Mouse (Mus musculus): Measurements from ENCODE around the gene 4930486L24Rik. TPM values are rescaled to one million over a fixed set of nuclear protein-coding genes. Genes with fewer than 3 reads are reported as not detected.
"Not testable (repeated sequence)": the region's sequence is repeated elsewhere in the genome, so short reads cannot be mapped to it uniquely, and the experiment has no call there.

Gene 4930486L24Rik
- polyA plus RNA-seq (2015; fragmentation: Nextera tagmentation; extraction: Ambion mirVana): not detected in 2 replicates

- Histone ChIP-seq H3K36me3 (no peaks in the 10 kb centered on the region), H3K4me1 (replicated peaks) (no peaks in the 10 kb centered on the region), H3K4me2 (no peak within 1 kb of the TSS), H3K4me3 (no peak within 1 kb of the TSS), H3K27ac (no peak within 1 kb of the TSS), H3K9me3 (replicated peaks) (no peaks in the 10 kb centered on the region), H3K9ac (no peak within 1 kb of the TSS), H3K27me3 (no peaks in the 10 kb centered on the region)
- ATAC-seq (replicated peaks; ENCODE audit: insufficient number of reproducible peaks, insufficient read depth, low FRiP score, low read depth): no peak
- 44% methylated on average over 1 of the region's 1 CpGs for WGBS
Observed at GRCm38 (mm10) chr13:60864281-60864680, at the start of gene 4930486L24Rik. Gene 4930486L24Rik, minus strand, starts transcription at chr13:60864475.

DNA sequence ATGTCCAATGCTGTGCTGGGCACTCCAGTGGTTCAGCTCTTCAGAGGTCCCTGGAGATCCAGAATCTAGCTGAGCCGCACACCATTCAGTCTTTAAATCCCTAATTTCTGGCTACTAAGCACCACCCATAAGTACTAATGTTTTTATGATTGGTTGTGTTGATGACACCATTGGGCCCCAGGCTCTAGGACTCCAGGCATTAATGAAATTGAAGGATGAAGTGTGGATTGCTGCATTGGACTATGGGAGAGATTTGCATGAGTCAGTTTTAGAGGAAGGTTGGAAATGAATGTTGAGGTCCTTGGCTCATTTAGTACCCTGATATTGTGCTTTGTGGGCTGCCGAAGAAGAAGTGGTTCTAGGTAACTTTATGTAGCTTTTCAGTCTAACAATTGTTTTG is 40.5 kb upstream of the 4930486L24Rik start, which contains the start of gene Tpbpb:
Tpbpb (minus strand) TSS at position 101 of the 400 bp plus-strand sequence.
- H3K27ac ChIP-seq; H3K4me3 ChIP-seq; ATAC-seq (replicated peaks; ENCODE audit: insufficient number of reproducible peaks, insufficient read depth, low FRiP score, low read depth); H3K4me1 ChIP-seq (replicated peaks); H3K27me3 ChIP-seq; H3K36me3 ChIP-seq; H3K9ac ChIP-seq; H3K4me2 ChIP-seq; H3K9me3 ChIP-seq (replicated peaks): not testable (repeated sequence)
- 74% methylated on average over 2 of the region's 2 CpGs for WGBS

- H3K4me2 ChIP-seq: no peak within 1 kb of the TSS
- no peaks in the 10 kb centered on the region for H3K9me3 ChIP-seq (replicated peaks)
- no peak within 1 kb of the TSS for H3K9ac ChIP-seq
- H3K27ac ChIP-seq: peak within 1 kb of the TSS; percentile 26
- no peaks in the 10 kb centered on the region for H3K36me3 ChIP-seq
- 43% methylated on average over 3 of the region's 3 CpGs for WGBS
- no peak within 1 kb of the TSS for H3K4me3 ChIP-seq
- no peaks in the 10 kb centered on the region for H3K27me3 ChIP-seq
- no peaks in the 10 kb centered on the region for H3K4me1 ChIP-seq (replicated peaks)
- ATAC-seq (replicated peaks; ENCODE audit: insufficient number of reproducible peaks, insufficient read depth, low FRiP score, low read depth): peak; percentile 91
Observed at GRCm38 (mm10) chr13:60897328-60897727, 33.1 kb upstream of the 4930486L24Rik start, which contains the start of gene Ctla2b. Gene Ctla2b, minus strand, starts transcription at chr13:60897447.

DNA sequence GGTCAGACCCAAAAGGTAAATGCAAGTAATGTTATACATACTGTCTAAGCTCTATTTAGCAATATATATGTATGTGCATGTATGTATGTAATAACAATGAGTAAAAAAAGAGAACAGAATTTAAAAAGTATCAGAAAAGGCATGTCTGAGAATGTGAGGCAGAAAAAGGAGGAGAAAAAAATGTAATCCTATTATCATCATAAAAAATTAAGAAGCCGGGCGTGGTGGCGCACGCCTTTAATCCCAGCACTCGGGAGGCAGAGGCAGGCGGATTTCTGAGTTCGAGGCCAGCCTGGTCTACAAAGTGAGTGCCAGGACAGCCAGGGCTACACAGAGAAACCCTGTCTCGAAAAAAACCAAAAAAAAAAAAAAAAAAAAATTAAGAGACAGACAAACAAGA is 32.5 kb upstream of the 4930486L24Rik start, which contains the start of gene Gm49392:
Gm49392 (minus strand) TSS at position 101 of the 400 bp plus-strand sequence.
- WGBS: 83% methylated on average over 8 of the region's 8 CpGs
- not testable (repeated sequence) for H3K4me2 ChIP-seq; ATAC-seq (replicated peaks; ENCODE audit: insufficient number of reproducible peaks, insufficient read depth, low FRiP score, low read depth); H3K27me3 ChIP-seq; H3K9me3 ChIP-seq (replicated peaks); H3K4me3 ChIP-seq; H3K36me3 ChIP-seq; H3K4me1 ChIP-seq (replicated peaks); H3K9ac ChIP-seq
- peak within 1 kb of the TSS; percentile 26 for H3K27ac ChIP-seq

DNA sequence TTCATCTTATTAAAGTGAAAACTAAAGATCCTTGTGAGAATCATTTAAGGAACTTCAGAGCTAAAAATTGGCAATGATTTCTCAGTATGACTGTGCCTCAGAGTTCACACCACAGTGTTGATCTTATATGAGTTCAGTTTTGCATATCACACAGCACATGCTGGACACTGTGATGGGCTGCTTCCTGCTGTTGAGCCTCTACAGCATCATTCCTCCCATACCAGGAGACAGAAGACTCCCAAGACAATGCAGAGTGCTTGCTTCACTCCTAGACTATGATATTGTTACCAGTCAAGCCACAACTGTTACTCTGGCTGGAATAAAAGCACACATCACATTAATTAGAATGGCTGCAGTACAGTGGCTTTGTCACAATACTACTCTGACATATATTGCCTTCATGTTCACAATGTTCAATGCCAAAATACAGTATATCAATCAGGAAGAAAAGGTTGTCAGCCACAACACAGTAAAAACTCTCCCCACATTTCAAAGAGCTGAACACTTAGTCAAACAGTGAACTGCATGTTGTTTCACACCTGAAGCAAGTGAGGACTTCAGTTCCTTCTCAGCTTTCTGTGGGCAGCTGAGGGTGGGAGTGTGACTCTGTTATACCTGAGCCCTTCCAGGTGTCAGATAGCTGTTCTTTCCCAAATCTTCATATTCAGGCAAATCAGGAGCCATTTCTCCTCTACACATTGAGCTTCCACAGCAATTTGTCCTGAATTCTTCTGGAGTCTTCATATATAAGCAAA is 31.3 kb upstream of the 4930486L24Rik start:
- H3K27ac ChIP-seq: no peak overlapping the region
- no peaks in the 10 kb centered on the region for H3K9me3 ChIP-seq (replicated peaks)
- H3K9ac ChIP-seq: no peak overlapping the region
- H3K4me2 ChIP-seq: no peak overlapping the region
- no peaks in the 10 kb centered on the region for H3K36me3 ChIP-seq
- no peaks in the 10 kb centered on the region for H3K4me1 ChIP-seq (replicated peaks)
- H3K27me3 ChIP-seq: no peaks in the 10 kb centered on the region
- no peak overlapping the region for H3K4me3 ChIP-seq
- no peak for ATAC-seq (replicated peaks; ENCODE audit: insufficient number of reproducible peaks, insufficient read depth, low FRiP score, low read depth)

DNA sequence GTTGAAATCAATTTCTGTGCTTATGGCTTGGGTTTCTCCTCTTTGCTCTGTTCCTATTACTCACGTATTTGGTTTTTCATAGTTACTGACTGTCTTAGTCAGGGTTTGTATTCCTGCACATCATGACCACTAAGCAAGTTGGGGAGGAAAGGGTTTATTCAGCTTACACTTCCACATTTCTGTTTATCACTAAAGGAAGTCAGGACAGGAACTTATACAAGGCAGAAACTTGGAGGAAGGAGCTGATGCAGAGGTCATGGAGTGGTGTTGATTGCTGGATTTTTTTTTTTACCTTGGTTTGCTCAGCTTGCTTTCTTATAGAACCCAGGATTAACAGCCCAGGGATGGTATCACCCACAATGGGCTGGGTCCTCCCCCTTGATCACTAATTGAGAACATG is 28.0 kb upstream of the 4930486L24Rik start:
- H3K4me2 ChIP-seq: no peak overlapping the region
- no peak for ATAC-seq (replicated peaks; ENCODE audit: insufficient number of reproducible peaks, insufficient read depth, low FRiP score, low read depth)
- no peak overlapping the region for H3K27ac ChIP-seq
- no peaks in the 10 kb centered on the region for H3K9me3 ChIP-seq (replicated peaks)
- WGBS: 79% methylated on average over 1 of the region's 1 CpGs
- H3K27me3 ChIP-seq: no peaks in the 10 kb centered on the region
- H3K4me1 ChIP-seq (replicated peaks): no peaks in the 10 kb centered on the region
- H3K36me3 ChIP-seq: no peaks in the 10 kb centered on the region
- no peak overlapping the region for H3K9ac ChIP-seq
- no peak overlapping the region for H3K4me3 ChIP-seq

GRCm38 (mm10) chr13:60848241-60849120 is 15.8 kb downstream of the 4930486L24Rik start:
- no peaks in the 10 kb centered on the region for H3K36me3 ChIP-seq
- H3K4me1 ChIP-seq (replicated peaks): no peaks in the 10 kb centered on the region
- 79% methylated on average over 4 of the region's 4 CpGs for WGBS
- H3K9ac ChIP-seq: no peak overlapping the region
- peak overlapping the region; percentile 42; the same call in 1 of the 2 replicates for H3K27ac ChIP-seq
- no peak for ATAC-seq (replicated peaks; ENCODE audit: insufficient number of reproducible peaks, insufficient read depth, low FRiP score, low read depth)
- no peaks in the 10 kb centered on the region for H3K9me3 ChIP-seq (replicated peaks)
- no peak overlapping the region for H3K4me3 ChIP-seq
- H3K4me2 ChIP-seq: no peak overlapping the region
- no peaks in the 10 kb centered on the region for H3K27me3 ChIP-seq

- H3K4me1 ChIP-seq (replicated peaks): no peaks in the 10 kb centered on the region
- H3K27ac ChIP-seq: no peak overlapping the region
- WGBS: 79% methylated on average over 8 of the region's 8 CpGs
- H3K36me3 ChIP-seq: no peaks in the 10 kb centered on the region
- no peak overlapping the region for H3K4me3 ChIP-seq
- H3K9me3 ChIP-seq (replicated peaks): no peaks in the 10 kb centered on the region
- no peak for ATAC-seq (replicated peaks; ENCODE audit: insufficient number of reproducible peaks, insufficient read depth, low FRiP score, low read depth)
- no peaks in the 10 kb centered on the region for H3K27me3 ChIP-seq
- no peak overlapping the region for H3K9ac ChIP-seq
- H3K4me2 ChIP-seq: no peak overlapping the region
Observed at GRCm38 (mm10) chr13:60843153-60843552, 21.1 kb downstream of the 4930486L24Rik start.

DNA sequence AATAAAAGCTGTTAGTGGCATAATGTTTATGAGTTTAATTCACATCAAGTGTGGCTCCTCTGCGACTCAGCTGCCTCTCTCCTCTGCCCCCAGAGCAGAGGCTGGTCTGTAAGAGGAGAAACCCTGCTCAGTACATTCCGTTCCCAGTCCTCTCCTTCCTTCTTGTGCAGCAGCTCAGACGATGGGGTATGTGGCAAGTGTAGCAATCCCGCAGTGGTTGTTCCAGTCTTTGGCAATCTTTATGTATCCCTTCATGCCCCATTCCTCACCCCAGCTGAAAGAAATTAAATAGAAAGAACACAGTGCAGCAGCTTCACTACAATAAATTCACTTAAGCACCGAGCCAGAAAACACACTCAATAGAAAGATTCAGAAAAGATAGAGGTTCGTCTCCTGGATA is 21.6 kb downstream of the 4930486L24Rik start:
- ATAC-seq (replicated peaks; ENCODE audit: insufficient number of reproducible peaks, insufficient read depth, low FRiP score, low read depth): no peak
- no peak overlapping the region for H3K27ac ChIP-seq
- no peaks in the 10 kb centered on the region for H3K27me3 ChIP-seq
- H3K4me2 ChIP-seq: no peak overlapping the region
- H3K9me3 ChIP-seq (replicated peaks): no peaks in the 10 kb centered on the region
- H3K4me3 ChIP-seq: no peak overlapping the region
- H3K36me3 ChIP-seq: no peaks in the 10 kb centered on the region
- 61% methylated on average over 6 of the region's 6 CpGs for WGBS
- H3K4me1 ChIP-seq (replicated peaks): no peaks in the 10 kb centered on the region
- H3K9ac ChIP-seq: no peak overlapping the region

GRCm38 (mm10) chr13:60839353-60839902 is 24.8 kb downstream of the 4930486L24Rik start:
- Histone ChIP-seq H3K36me3 (no peaks in the 10 kb centered on the region), H3K4me1 (replicated peaks) (no peaks in the 10 kb centered on the region), H3K4me3 (no peak overlapping the region), H3K9me3 (replicated peaks) (no peaks in the 10 kb centered on the region), H3K9ac (no peak overlapping the region), H3K27ac (no peak overlapping the region), H3K4me2 (no peak overlapping the region), H3K27me3 (no peaks in the 10 kb centered on the region)
- ATAC-seq (replicated peaks; ENCODE audit: insufficient number of reproducible peaks, insufficient read depth, low FRiP score, low read depth): no peak
- 53% methylated on average over 2 of the region's 2 CpGs for WGBS

DNA sequence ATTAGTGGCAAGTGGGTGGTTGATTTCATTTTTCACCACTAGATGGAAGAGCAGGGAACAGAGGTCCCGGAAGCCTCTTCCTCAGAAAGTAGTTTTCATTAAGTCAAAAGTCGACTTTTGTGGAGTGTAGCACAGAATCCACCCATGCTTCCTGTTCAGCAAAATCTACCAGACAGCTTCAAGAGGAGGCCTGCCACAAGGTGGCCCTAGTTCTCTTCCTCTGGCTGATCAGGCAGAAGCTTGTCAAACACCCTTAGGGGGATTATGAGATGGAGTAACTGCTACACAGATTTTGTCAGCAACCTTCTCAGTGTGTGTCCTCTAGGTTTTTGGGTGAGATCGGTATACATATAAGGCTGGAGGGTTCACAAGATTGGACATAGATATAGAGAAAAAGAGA is 38.2 kb downstream of the 4930486L24Rik start:
- Histone ChIP-seq H3K4me1 (replicated peaks) (no peaks in the 10 kb centered on the region), H3K9ac (no peak overlapping the region), H3K4me2 (no peak overlapping the region), H3K36me3 (no peaks in the 10 kb centered on the region), H3K27me3 (no peaks in the 10 kb centered on the region), H3K9me3 (replicated peaks) (no peaks in the 10 kb centered on the region), H3K27ac (no peak overlapping the region), H3K4me3 (no peak overlapping the region)
- 47% methylated on average over 3 of the region's 3 CpGs for WGBS
- ATAC-seq (replicated peaks; ENCODE audit: insufficient number of reproducible peaks, insufficient read depth, low FRiP score, low read depth): no peak
